Mouse (Mus musculus) right cerebral cortex, postnatal 10 days (tissue): ENCODE measurements at regions not wholly inside any gene's neighbourhood (a gene's known extent, or its start where the extent isn't known, plus 50 kb on each side); places are given as distances from the start of the nearest gene placed in this dataset.
A peak's percentile ranks its signal among the peaks of the same experiment; 100 is the strongest.

Experiments
- DNase-seq, 2 experiments: peaks; one replicate each; pipeline ENCODE4 v3.0.0; 2021; ENCODE audit warnings: low spot score in 2 of 2

- DNase-seq, result peak in 1 of 2 experiments; percentile 53
Measured at GRCm38 (mm10) chr4:35417866-35418265, 191.9 kb upstream of the C9orf72 start.

DNA sequence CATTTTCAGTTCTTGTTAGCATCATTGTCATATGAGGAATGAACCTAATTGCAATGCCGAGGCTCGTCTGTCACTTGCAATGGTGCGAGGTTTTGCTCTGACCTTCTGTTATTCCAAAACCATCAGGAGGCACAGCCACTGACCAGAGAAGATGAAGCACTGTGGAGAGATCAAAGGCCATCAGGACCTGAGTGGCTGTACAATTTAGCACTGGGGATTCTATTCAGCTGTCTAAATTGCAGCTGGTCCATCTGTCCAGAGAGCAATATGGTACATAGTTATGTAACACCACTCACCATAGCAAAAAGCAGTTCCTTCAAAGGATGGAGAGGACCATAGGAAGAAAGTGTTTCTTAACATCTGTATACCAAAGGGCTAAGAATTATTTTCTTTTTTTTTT is 187.5 kb upstream of the C9orf72 start:
- DNase-seq, result no peak

GRCm38 (mm10) chr4:35405301-35406006 is 179.5 kb upstream of the C9orf72 start:
- no peak for DNase-seq

- DNase-seq, result no peak
Measured at GRCm38 (mm10) chr4:35404068-35404467, 178.1 kb upstream of the C9orf72 start.

GRCm38 (mm10) chr4:35403594-35403993 is 177.6 kb upstream of the C9orf72 start:
- no peak for DNase-seq

DNA sequence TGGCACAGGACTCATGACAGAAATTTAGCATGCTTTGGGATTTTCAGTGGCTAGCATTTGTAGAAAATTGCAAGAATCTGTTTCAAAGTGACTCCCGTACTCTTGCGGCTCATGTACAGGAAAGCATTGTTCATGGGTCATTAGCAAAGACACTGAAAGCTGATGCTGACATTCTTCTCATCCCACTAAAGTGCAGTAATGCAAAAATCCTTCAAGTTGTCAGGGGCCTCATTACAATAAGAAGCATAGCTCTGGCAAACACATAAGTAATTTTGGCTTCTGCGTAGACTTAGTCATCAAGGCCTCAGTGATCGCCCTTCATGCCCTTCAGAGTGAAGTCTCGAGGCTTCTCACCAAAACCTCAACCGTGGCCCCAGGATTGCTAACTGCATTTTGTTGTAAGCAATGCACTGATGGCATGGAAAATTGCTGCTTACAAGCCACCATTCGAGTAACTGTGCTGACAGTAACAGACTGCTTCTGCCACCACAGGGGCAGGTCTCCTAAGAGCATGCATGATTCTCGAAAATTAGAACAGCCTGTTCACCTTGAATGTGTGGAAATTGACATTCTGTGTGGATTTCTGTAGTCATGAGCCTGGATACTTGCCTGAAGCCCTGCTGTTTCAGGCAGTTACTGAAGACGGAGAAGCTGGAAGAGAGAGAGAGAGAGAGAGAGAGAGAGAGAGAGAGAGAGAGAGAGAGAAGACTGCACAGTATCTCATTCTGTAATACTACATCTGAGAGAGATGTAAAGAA is 176.6 kb upstream of the C9orf72 start:
- no peak for DNase-seq

GRCm38 (mm10) chr4:35401783-35402182 is 175.8 kb upstream of the C9orf72 start:
- peak in 1 of 2 experiments; percentile 36 for DNase-seq

GRCm38 (mm10) chr4:35400511-35400910 is 174.5 kb upstream of the C9orf72 start:
- peak; percentile 75 to 89 for DNase-seq

GRCm38 (mm10) chr4:35395583-35395877 is 169.6 kb upstream of the C9orf72 start:
- DNase-seq, result no peak

GRCm38 (mm10) chr4:35394821-35395582 is 169.0 kb upstream of the C9orf72 start:
- no peak for DNase-seq

DNA sequence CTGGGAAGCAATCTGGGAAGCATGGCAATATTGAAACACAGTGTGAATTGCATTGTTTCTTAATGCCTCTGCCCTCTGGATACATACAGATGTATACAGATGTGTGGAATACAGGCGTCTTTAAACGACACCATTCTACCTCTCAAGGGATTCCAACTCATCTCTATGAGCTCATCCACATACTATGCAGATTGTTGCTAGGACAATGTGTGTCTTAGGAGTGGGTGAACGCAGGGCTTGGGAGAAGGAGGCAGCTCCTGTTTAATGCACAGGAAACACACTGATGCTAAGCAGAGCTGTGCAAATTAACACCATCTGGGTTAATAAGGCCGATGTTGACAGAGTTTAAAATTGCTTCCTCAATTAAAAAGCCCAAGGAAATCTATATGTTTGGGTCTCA is 149.8 kb upstream of the C9orf72 start:
- DNase-seq, result no peak

DNA sequence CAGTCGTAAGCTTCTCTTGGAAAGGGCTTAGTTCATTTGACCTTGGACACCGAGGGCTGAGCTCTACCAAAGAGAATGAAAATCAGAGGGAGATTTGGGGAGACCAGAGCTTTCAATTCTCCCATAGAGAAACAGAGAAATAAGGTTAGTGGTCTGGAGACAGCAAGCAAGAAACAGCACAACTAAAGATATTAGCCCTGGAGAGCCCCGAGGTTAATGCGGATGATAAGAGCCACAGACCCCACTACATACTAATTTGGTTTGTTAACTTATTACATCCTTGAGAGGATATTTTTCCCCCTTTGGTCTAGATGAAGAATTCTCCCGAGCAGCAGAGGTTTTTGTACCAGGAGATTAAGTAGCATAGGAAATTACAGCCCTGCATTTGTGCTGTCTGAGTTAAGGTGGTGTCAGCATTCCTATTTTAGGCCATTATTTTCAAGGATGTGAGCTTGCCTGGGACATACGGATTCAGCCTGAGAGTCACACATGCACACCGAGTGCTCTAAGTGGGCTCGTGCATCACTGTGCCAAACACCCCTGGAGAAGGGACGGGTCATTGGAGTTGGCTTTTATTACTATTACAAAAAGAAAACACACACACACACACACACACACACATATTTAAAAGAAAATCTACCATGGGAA is 147.4 kb upstream of the C9orf72 start:
- DNase-seq, result no peak

GRCm38 (mm10) chr4:35372528-35373212 is 146.7 kb upstream of the C9orf72 start:
- DNase-seq, result peak; percentile 88 to 91

DNA sequence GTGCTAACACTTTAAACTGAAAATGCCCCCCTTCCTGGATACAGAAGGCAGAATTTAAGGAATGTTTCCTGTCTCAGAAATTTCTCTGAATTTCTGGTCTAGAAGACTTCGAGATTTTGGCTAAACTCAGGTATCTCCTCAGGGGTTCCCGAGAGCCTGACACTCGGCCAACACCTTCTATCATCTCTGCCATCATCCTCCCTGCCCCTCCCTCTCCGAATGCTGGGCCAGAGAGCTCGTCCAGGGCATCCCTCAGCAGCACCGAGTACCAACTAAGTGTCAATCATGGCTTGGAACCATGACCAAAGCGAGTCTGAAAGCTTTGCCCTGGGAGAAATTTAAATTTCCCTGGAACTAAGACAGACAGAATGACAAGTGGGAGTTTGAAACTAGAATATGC is 138.2 kb upstream of the C9orf72 start:
- no peak for DNase-seq

DNA sequence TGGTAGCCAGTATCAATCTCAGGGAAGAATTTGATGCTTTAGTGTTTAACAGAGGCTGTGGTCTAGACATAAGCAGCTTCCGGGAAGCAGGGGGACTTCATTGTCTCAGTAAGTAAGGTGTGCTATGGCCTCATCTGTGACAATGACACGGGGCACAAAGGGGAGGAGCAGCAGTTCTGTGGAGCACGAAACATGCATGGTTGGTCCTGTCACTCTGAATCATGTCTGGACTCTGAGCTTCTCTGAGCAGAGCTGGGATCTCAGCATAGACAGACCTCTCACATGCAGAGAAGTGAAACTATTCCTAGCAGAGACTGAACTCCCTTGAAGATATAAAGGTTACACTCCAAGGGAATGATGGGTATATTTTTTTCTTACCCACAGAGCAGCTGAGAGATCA is 136.2 kb upstream of the C9orf72 start:
- DNase-seq, result no peak

- no peak for DNase-seq
Measured at GRCm38 (mm10) chr4:35359376-35359775, 133.4 kb upstream of the C9orf72 start.

DNA sequence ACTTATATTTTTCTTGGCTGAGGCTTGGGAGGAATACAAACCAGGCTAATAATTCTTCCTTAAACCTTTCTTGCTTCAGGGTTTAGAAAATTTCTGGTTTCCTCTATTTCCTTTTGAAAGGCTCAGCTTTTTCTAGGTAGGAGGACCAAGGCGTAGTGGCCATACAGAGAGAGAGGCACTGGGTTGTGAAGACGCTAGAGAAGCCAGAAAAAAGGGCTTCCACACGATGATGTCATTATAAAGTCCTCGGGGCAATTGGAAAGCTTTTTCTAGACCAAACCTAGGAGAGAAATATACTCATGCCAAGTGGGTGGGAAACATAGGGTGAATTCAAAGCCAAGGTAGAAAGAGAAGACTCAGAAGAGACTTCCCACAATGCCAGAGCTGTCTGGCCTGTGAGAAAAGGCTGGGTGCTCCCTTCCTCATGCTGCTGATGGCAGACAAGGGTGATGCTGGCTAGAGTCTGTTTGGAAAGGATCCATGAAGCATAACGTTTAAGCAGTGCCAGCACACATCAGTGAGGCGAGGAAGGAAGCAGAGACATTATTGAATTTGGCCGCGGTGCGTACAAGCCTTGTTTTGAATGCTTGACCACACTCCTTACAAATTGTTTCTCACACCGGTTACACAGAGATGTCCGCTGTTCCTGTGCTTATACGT is 131.1 kb upstream of the C9orf72 start:
- no peak for DNase-seq

DNA sequence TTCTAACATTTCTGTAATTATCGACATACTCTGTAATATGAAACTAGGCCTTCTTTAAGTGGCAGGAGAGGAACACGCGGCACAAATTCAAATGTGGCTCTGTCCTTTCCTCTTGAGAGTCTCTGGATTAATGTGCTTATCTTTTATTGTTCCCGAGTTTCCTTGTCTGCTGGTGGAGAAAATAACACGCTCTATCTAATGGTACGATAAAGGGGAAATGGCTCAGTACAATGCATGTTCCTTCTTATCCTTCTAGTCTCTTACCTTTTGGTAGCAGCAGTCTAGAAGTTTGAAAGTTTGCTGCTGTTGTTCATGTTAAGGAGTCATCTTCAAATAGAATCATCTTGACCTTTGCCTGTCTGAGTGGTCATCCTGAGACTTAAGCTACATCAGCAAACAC is 130.1 kb upstream of the C9orf72 start:
- no peak for DNase-seq

DNA sequence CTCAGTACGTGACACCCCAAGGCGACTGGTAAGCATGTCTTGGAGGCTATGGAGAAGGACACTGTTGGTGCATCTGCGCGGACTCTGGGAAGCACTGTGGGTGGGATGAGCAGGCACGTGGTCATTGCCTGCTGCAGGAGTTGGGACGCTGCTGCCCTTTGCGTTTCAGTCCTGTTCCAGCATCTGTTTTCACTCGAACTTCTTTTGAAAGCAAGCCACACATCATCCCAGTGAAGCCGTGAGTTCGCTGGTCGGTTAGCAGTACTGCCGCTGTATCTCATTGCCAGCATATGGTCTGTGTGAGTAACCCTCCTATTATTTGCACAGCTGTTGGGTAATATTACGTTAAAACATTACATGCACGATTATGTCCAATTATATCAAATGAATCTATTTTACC is 128.1 kb upstream of the C9orf72 start:
- DNase-seq, result no peak

- DNase-seq, result no peak
Measured at GRCm38 (mm10) chr4:35352606-35353005, 126.6 kb upstream of the C9orf72 start.

DNA sequence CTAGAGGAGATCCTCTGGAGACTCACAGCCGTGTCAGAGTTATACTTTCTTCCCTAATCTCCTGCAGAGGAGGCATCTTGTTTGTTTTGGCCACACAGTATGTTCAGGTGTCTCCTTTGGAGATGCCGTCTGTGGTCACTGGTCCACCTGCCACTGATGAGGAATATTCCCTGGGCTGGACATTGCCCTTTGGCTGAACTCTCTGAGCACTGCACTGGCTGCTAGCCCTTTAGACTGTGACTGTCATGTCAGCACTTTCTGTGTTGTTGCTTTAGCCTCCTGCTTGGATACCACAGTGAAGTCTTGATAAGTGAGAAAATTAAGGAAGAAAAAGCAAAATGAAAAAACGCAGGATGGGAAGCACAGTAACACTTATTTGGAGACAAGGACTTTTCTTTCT is 124.5 kb upstream of the C9orf72 start:
- DNase-seq, result no peak
